Mouse (Mus musculus): ENCODE measurements at regions not wholly inside any gene's neighbourhood (a gene's known extent, or its start where the extent isn't known, plus 50 kb on each side); places are given as distances from the start of the nearest gene placed in this dataset.

GRCm38 (mm10) chr3:147583697-147584315, 731.6 kb downstream of the Ttll7 start:
- no peaks in the 10 kb centered on the region for H3K4me1 ChIP-seq (ENCODE audit: control insufficient read depth, insufficient read depth, low read length)
- H3K9ac ChIP-seq (ENCODE audit: low read length) = no peak overlapping the region
- ATAC-seq (ENCODE audit: insufficient number of reproducible peaks, low FRiP score, low TSS enrichment, low read depth) = no peak
- H3K4me2 ChIP-seq (ENCODE audit: low read depth, severe bottlenecking) = no peak overlapping the region
- no peaks in the 10 kb centered on the region for H3K36me3 ChIP-seq (ENCODE audit: control insufficient read depth, insufficient read depth, low read length)
- H3K27me3 ChIP-seq (ENCODE audit: control insufficient read depth, insufficient read depth, low read length) = no peaks in the 10 kb centered on the region
- no peak overlapping the region for H3K27ac ChIP-seq (replicated peaks; ENCODE audit: low read depth, low read length)
- no peak for DNase-seq (ENCODE audit: low spot score)
- H3K9me3 ChIP-seq (ENCODE audit: control insufficient read depth, low read length) = no peaks in the 10 kb centered on the region
- no peak overlapping the region for H3K4me3 ChIP-seq (ENCODE audit: low read depth, low read length)
- WGBS = 45% methylated on average over 6 of the region's 6 CpGs

GRCm38 (mm10) chr3:147571850-147572249, 719.7 kb downstream of the Ttll7 start:
- no peak overlapping the region for H3K9ac ChIP-seq (ENCODE audit: low read length)
- H3K4me3 ChIP-seq (ENCODE audit: low read depth, low read length) = no peak overlapping the region
- DNase-seq (ENCODE audit: low spot score) (no peak), ATAC-seq (ENCODE audit: insufficient number of reproducible peaks, low FRiP score, low TSS enrichment, low read depth) (no peak)
- WGBS = 62% methylated on average over 4 of the region's 4 CpGs
- no peaks in the 10 kb centered on the region for H3K27me3 ChIP-seq (ENCODE audit: control insufficient read depth, insufficient read depth, low read length)
- H3K27ac ChIP-seq (replicated peaks; ENCODE audit: low read depth, low read length) = no peak overlapping the region
- no peaks in the 10 kb centered on the region for H3K4me1 ChIP-seq (ENCODE audit: control insufficient read depth, insufficient read depth, low read length)
- no peaks in the 10 kb centered on the region for H3K9me3 ChIP-seq (ENCODE audit: control insufficient read depth, low read length)
- no peak overlapping the region for H3K4me2 ChIP-seq (ENCODE audit: low read depth, severe bottlenecking)
- no peaks in the 10 kb centered on the region for H3K36me3 ChIP-seq (ENCODE audit: control insufficient read depth, insufficient read depth, low read length)

- Histone ChIP-seq H3K27me3 (ENCODE audit: control insufficient read depth, insufficient read depth, low read length) (no peaks in the 10 kb centered on the region), H3K4me2 (ENCODE audit: low read depth, severe bottlenecking) (no peak overlapping the region), H3K27ac (replicated peaks; ENCODE audit: low read depth, low read length) (no peak overlapping the region), H3K36me3 (ENCODE audit: control insufficient read depth, insufficient read depth, low read length) (no peaks in the 10 kb centered on the region), H3K4me1 (ENCODE audit: control insufficient read depth, insufficient read depth, low read length) (no peaks in the 10 kb centered on the region), H3K9me3 (ENCODE audit: control insufficient read depth, low read length) (no peaks in the 10 kb centered on the region), H3K4me3 (ENCODE audit: low read depth, low read length) (no peak overlapping the region), H3K9ac (ENCODE audit: low read length) (no peak overlapping the region)
- no peak for ATAC-seq (ENCODE audit: insufficient number of reproducible peaks, low FRiP score, low TSS enrichment, low read depth)
- DNase-seq (ENCODE audit: low spot score) = peak; percentile 24
- WGBS = 43% methylated on average over 6 of the region's 6 CpGs
These were observed 693.3 kb downstream of the Ttll7 start for GRCm38 (mm10) chr3:147545329-147546006.

- ATAC-seq (ENCODE audit: insufficient number of reproducible peaks, low FRiP score, low TSS enrichment, low read depth) = no peak
- no peak overlapping the region for H3K4me3 ChIP-seq (ENCODE audit: low read depth, low read length)
- no peaks in the 10 kb centered on the region for H3K36me3 ChIP-seq (ENCODE audit: control insufficient read depth, insufficient read depth, low read length)
- no peaks in the 10 kb centered on the region for H3K27me3 ChIP-seq (ENCODE audit: control insufficient read depth, insufficient read depth, low read length)
- DNase-seq (ENCODE audit: low spot score) = no peak
- H3K9ac ChIP-seq (ENCODE audit: low read length) = no peak overlapping the region
- no peak overlapping the region for H3K4me2 ChIP-seq (ENCODE audit: low read depth, severe bottlenecking)
- H3K9me3 ChIP-seq (ENCODE audit: control insufficient read depth, low read length) = no peaks in the 10 kb centered on the region
- H3K4me1 ChIP-seq (ENCODE audit: control insufficient read depth, insufficient read depth, low read length) = no peaks in the 10 kb centered on the region
- H3K27ac ChIP-seq (replicated peaks; ENCODE audit: low read depth, low read length) = no peak overlapping the region
- WGBS = 95% methylated on average over 4 of the region's 4 CpGs
These were observed 690.1 kb downstream of the Ttll7 start for GRCm38 (mm10) chr3:147542285-147542684.

- Histone ChIP-seq H3K36me3 (ENCODE audit: control insufficient read depth, insufficient read depth, low read length) (no peaks in the 10 kb centered on the region), H3K9ac (ENCODE audit: low read length) (no peak overlapping the region), H3K9me3 (ENCODE audit: control insufficient read depth, low read length) (no peaks in the 10 kb centered on the region), H3K4me3 (ENCODE audit: low read depth, low read length) (no peak overlapping the region), H3K4me1 (ENCODE audit: control insufficient read depth, insufficient read depth, low read length) (no peaks in the 10 kb centered on the region), H3K27ac (replicated peaks; ENCODE audit: low read depth, low read length) (no peak overlapping the region), H3K27me3 (ENCODE audit: control insufficient read depth, insufficient read depth, low read length) (no peaks in the 10 kb centered on the region), H3K4me2 (ENCODE audit: low read depth, severe bottlenecking) (no peak overlapping the region)
- ATAC-seq (ENCODE audit: insufficient number of reproducible peaks, low FRiP score, low TSS enrichment, low read depth) (no peak), DNase-seq (ENCODE audit: low spot score) (no peak)
These were observed 685.4 kb downstream of the Ttll7 start for GRCm38 (mm10) chr3:147537584-147537983.

GRCm38 (mm10) chr3:147532196-147532595, 680.0 kb downstream of the Ttll7 start:
- no peaks in the 10 kb centered on the region for H3K9me3 ChIP-seq (ENCODE audit: control insufficient read depth, low read length)
- DNase-seq (ENCODE audit: low spot score) (no peak), ATAC-seq (ENCODE audit: insufficient number of reproducible peaks, low FRiP score, low TSS enrichment, low read depth) (no peak)
- no peaks in the 10 kb centered on the region for H3K27me3 ChIP-seq (ENCODE audit: control insufficient read depth, insufficient read depth, low read length)
- no peak overlapping the region for H3K9ac ChIP-seq (ENCODE audit: low read length)
- no peak overlapping the region for H3K4me2 ChIP-seq (ENCODE audit: low read depth, severe bottlenecking)
- WGBS = 60% methylated on average over 2 of the region's 2 CpGs
- no peaks in the 10 kb centered on the region for H3K4me1 ChIP-seq (ENCODE audit: control insufficient read depth, insufficient read depth, low read length)
- no peaks in the 10 kb centered on the region for H3K36me3 ChIP-seq (ENCODE audit: control insufficient read depth, insufficient read depth, low read length)
- H3K27ac ChIP-seq (replicated peaks; ENCODE audit: low read depth, low read length) = no peak overlapping the region
- H3K4me3 ChIP-seq (ENCODE audit: low read depth, low read length) = no peak overlapping the region

- H3K4me1 ChIP-seq (ENCODE audit: control insufficient read depth, insufficient read depth, low read length) = no peaks in the 10 kb centered on the region
- ATAC-seq (ENCODE audit: insufficient number of reproducible peaks, low FRiP score, low TSS enrichment, low read depth) (no peak), DNase-seq (ENCODE audit: low spot score) (no peak)
- H3K27me3 ChIP-seq (ENCODE audit: control insufficient read depth, insufficient read depth, low read length) = no peaks in the 10 kb centered on the region
- WGBS = 60% methylated on average over 6 of the region's 6 CpGs
- no peak overlapping the region for H3K4me2 ChIP-seq (ENCODE audit: low read depth, severe bottlenecking)
- no peak overlapping the region for H3K4me3 ChIP-seq (ENCODE audit: low read depth, low read length)
- H3K27ac ChIP-seq (replicated peaks; ENCODE audit: low read depth, low read length) = no peak overlapping the region
- H3K36me3 ChIP-seq (ENCODE audit: control insufficient read depth, insufficient read depth, low read length) = no peaks in the 10 kb centered on the region
- H3K9ac ChIP-seq (ENCODE audit: low read length) = no peak overlapping the region
- H3K9me3 ChIP-seq (ENCODE audit: control insufficient read depth, low read length) = no peaks in the 10 kb centered on the region
These were observed 679.5 kb downstream of the Ttll7 start for GRCm38 (mm10) chr3:147531608-147532180.
